Mouse (Mus musculus): ENCODE data around the gene Rnf214. TPM values are rescaled to one million over a fixed set of nuclear protein-coding genes. Genes with fewer than 3 reads are reported as not detected.

Rnf214 gene
- polyA plus RNA-seq, 1 experiment from 2014 or later: 36.4 TPM

DNA sequence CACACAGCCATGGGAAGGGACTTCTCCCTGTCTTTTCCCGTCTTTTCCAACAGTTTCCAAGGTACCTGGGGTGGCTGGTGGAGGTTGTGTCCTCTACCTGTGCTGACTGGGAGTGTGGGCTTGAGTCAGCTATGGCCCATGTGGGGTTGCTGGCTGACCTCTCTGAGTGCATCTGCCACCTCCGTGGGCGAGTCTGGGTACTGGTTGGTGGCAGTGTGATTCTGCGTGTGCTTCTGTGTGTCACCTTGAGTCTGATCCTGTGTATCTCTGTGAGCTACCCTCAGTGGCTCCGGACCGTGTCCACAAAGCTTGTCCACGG is 66.8 kb downstream of the Rnf214 start:
- WGBS: 42% methylated on average over 7 of the region's 7 CpGs
- DNase-seq (ENCODE audit: low spot score) (no peak), ATAC-seq (replicated peaks; ENCODE audit: low FRiP score, low read depth) (0 out of 2 replicates have a peak, but pooled peaks have one; percentile 17)
- Histone ChIP-seq H3K4me1 (replicated peaks; ENCODE audit: insufficient read depth, low read length) (peaks cover 14% of the 10 kb centered on the region; the same call in 1 of the 2 replicates), H3K4me2 (ENCODE audit: low read length) (peak overlapping the region; percentile 99), H3K9me3 (replicated peaks; ENCODE audit: low read length) (no peaks in the 10 kb centered on the region), H3K36me3 (ENCODE audit: insufficient read depth, low read length) (no peaks in the 10 kb centered on the region), H3K4me3 (replicated peaks; ENCODE audit: low read depth, low read length) (peak overlapping the region; percentile 86), H3K27ac (peak overlapping the region; percentile 55), H3K9ac (ENCODE audit: low read depth, low read length) (peak overlapping the region; percentile 81), H3K27me3 (ENCODE audit: insufficient read depth, low read length) (no peaks in the 10 kb centered on the region)
- TF ChIP-seq CTCF (IDR thresholded peaks at IDR 0.05; ENCODE audit: low read depth): no peak

DNA sequence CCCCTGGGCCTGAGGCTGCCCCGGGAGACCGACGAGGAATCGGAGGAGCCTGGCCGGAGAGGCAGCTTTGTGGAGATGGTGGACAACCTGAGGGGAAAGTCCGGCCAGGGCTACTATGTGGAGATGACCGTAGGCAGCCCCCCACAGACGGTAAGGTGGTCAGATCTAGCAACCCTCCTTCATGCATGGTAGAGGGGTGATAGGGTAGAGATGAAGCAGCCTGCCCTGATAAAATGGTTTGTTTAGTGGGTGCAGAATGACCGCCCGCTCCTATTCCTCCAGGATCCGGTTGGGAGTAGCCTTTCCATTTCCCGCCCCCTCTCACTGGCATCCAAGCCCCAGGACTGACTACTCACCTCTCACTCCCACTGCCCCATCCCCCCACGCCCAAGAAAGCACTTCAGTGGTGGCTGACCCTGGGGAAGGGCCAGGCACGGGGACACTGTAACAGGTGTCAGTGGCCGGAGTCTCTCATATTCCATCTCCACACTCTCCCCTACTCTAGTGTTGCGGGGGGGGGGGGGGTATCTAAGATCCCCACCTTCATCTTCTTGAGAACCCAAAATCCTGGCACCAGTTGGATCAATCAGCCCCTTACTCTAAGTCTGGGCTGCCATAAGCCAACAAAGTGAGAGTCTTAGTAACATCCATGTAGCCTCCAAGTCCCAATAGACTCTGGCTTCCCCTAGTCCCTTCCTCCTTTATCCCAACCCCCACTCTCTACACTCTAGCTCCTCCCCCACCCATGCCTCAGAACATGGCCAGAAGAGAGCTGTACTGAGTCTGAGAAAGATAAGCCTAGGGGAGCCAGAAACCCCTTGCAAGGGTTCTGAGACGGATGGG is 67.4 kb downstream of the Rnf214 start:
- H3K9me3 ChIP-seq (replicated peaks; ENCODE audit: low read length): no peaks in the 10 kb centered on the region
- WGBS: 4% methylated on average over 17 of the region's 17 CpGs
- peak overlapping the region; percentile 68 for H3K27ac ChIP-seq
- H3K4me1 ChIP-seq (replicated peaks; ENCODE audit: insufficient read depth, low read length): peaks cover 14% of the 10 kb centered on the region; the same call in 1 of the 2 replicates
- peak; percentile 27 for DNase-seq (ENCODE audit: low spot score)
- no peaks in the 10 kb centered on the region for H3K27me3 ChIP-seq (ENCODE audit: insufficient read depth, low read length)
- peak; percentile 34 for ATAC-seq (replicated peaks; ENCODE audit: low FRiP score, low read depth)
- H3K9ac ChIP-seq (ENCODE audit: low read depth, low read length): peak overlapping the region; percentile 81
- H3K4me3 ChIP-seq (replicated peaks; ENCODE audit: low read depth, low read length): peak overlapping the region; percentile 86
- no peak for TF ChIP-seq CTCF (IDR thresholded peaks at IDR 0.05; ENCODE audit: low read depth)
- H3K36me3 ChIP-seq (ENCODE audit: insufficient read depth, low read length): no peaks in the 10 kb centered on the region
- H3K4me2 ChIP-seq (ENCODE audit: low read length): peak overlapping the region; percentile 99

DNA sequence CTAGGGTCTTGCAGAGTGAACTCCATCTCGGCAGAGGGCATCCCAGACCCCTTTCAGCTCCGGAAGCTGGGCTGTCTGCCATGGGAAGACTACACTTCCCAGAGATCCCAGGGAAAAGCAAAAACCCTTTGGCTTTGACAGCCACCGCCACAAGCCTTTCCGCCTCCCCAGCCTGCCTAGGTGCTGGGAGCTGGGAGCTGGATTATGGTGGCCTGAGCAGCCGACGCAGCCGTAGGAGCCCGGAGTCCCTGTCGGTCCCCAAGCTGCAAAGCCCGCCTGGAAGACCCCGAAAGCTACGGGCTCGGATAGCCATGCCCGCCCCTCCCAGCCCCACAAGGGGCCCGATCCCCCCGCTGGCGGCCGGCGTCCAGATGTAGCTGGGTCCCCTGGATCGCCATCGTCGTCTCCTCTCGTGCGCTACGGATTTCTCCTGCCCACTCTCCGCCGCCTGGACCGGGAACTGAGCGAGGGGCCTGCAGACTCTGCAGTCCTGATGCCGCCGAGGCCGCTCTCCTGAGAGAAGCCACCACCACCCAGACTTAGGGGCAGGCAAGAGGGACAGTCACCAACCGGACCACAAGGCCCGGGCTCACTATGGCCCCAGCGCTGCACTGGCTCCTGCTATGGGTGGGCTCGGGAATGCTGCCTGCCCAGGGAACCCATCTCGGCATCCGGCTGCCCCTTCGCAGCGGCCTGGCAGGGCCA is 68.1 kb downstream of the Rnf214 start, which contains the start of gene Bace1:
Gene Bace1 (plus strand): TSS at position 147 of the 705 bp plus-strand sequence.
- WGBS: under 1% methylated on average over 40 of the region's 40 CpGs
- Histone ChIP-seq H3K9me3 (replicated peaks; ENCODE audit: low read length) (no peaks in the 10 kb centered on the region), H3K4me3 (replicated peaks; ENCODE audit: low read depth, low read length) (peak within 1 kb of the TSS; percentile 86), H3K27me3 (ENCODE audit: insufficient read depth, low read length) (no peaks in the 10 kb centered on the region), H3K36me3 (ENCODE audit: insufficient read depth, low read length) (no peaks in the 10 kb centered on the region), H3K4me1 (replicated peaks; ENCODE audit: insufficient read depth, low read length) (peaks cover 14% of the 10 kb centered on the region; the same call in 1 of the 2 replicates), H3K27ac (peak within 1 kb of the TSS; percentile 68), H3K9ac (ENCODE audit: low read depth, low read length) (peak within 1 kb of the TSS; percentile 81), H3K4me2 (ENCODE audit: low read length) (peak within 1 kb of the TSS; percentile 99)
- ATAC-seq (replicated peaks; ENCODE audit: low FRiP score, low read depth) (peak; percentile 55), DNase-seq (ENCODE audit: low spot score) (peak; percentile 97)
- peak; percentile 54 for TF ChIP-seq CTCF (IDR thresholded peaks at IDR 0.05; ENCODE audit: low read depth)

DNA sequence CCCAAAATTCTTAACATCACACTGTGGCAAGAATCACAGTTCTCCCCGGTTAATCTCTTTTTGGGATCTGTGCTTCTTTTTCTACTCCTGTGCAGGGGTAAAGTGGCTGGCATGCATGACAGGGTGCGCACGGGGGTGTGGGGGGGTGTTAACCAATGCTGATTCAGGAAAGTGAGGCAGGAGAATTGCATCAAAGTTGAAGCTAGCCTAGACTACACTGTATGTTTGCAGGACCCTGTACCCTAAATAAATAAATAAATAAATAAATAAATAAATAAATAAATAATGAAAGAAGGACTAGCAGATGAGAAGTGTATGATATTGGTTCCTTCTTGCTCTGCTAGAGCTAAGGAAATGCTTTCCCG is 68.7 kb downstream of the Rnf214 start:
- no peaks in the 10 kb centered on the region for H3K9me3 ChIP-seq (replicated peaks; ENCODE audit: low read length)
- no peak for TF ChIP-seq CTCF (IDR thresholded peaks at IDR 0.05; ENCODE audit: low read depth)
- no peak overlapping the region for H3K27ac ChIP-seq
- peak overlapping the region; percentile 99 for H3K4me2 ChIP-seq (ENCODE audit: low read length)
- H3K9ac ChIP-seq (ENCODE audit: low read depth, low read length): no peak overlapping the region
- no peaks in the 10 kb centered on the region for H3K27me3 ChIP-seq (ENCODE audit: insufficient read depth, low read length)
- peak overlapping the region; percentile 86 for H3K4me3 ChIP-seq (replicated peaks; ENCODE audit: low read depth, low read length)
- H3K4me1 ChIP-seq (replicated peaks; ENCODE audit: insufficient read depth, low read length): peaks cover 14% of the 10 kb centered on the region; the same call in 1 of the 2 replicates
- DNase-seq (ENCODE audit: low spot score): no peak
- ATAC-seq (replicated peaks; ENCODE audit: low FRiP score, low read depth): peak; percentile 29
- 19% methylated on average over 4 of the region's 4 CpGs for WGBS
- no peaks in the 10 kb centered on the region for H3K36me3 ChIP-seq (ENCODE audit: insufficient read depth, low read length)

DNA sequence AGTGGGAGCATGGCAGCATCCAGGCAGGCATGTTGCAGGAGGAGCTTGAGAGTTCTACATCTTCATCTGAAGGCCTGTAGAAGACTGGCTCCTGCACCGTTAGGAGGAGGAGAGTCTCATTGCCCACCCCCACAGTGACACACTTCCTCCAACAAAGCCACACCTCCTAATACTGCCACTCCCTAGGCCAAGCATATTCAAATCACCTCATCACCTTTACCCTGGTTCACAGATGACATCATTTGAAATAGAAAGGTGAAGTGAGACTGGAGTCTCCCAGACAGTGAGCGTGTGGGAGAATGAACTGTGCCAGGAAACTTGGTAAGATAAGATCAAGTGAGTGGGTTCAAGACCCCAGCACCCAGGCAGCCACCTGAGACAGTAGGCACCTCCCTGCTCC is 73.2 kb downstream of the Rnf214 start:
- Histone ChIP-seq H3K4me3 (replicated peaks; ENCODE audit: low read depth, low read length) (no peak overlapping the region), H3K4me1 (replicated peaks; ENCODE audit: insufficient read depth, low read length) (no peaks in the 10 kb centered on the region), H3K9me3 (replicated peaks; ENCODE audit: low read length) (no peaks in the 10 kb centered on the region), H3K36me3 (ENCODE audit: insufficient read depth, low read length) (no peaks in the 10 kb centered on the region), H3K27me3 (ENCODE audit: insufficient read depth, low read length) (no peaks in the 10 kb centered on the region), H3K27ac (no peak overlapping the region), H3K4me2 (ENCODE audit: low read length) (no peak overlapping the region), H3K9ac (ENCODE audit: low read depth, low read length) (no peak overlapping the region)
- DNase-seq (ENCODE audit: low spot score) (no peak), ATAC-seq (replicated peaks; ENCODE audit: low FRiP score, low read depth) (no peak)
- 76% methylated on average over 2 of the region's 2 CpGs for WGBS
- TF ChIP-seq CTCF (IDR thresholded peaks at IDR 0.05; ENCODE audit: low read depth): no peak

DNA sequence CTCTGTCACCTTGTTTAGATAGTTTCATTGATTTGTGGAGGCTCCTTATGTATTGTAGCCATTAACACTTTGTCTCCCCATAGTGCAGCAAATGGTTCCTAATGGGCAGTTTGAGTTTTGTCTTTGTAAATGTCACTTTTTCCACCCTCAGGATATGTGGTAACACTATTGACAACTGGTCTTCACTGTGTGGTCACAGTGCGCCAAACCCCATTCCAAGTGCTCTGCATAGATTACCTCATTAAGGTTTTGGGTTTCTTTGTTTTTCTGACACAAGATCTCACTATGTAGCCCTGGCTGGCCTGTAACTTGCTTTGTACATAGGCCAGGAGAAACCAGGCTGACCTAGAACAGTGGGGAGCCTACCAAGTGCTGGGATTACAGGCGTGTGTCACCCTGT is 73.8 kb downstream of the Rnf214 start:
- WGBS: 80% methylated on average over 2 of the region's 2 CpGs

More for the DNA sequence above, 73.8 kb downstream of the Rnf214 start:
- Histone ChIP-seq H3K9ac (ENCODE audit: low read depth, low read length) (no peak overlapping the region), H3K27me3 (ENCODE audit: insufficient read depth, low read length) (no peaks in the 10 kb centered on the region), H3K4me3 (replicated peaks; ENCODE audit: low read depth, low read length) (no peak overlapping the region), H3K4me2 (ENCODE audit: low read length) (no peak overlapping the region), H3K9me3 (replicated peaks; ENCODE audit: low read length) (no peaks in the 10 kb centered on the region), H3K27ac (no peak overlapping the region), H3K4me1 (replicated peaks; ENCODE audit: insufficient read depth, low read length) (no peaks in the 10 kb centered on the region), H3K36me3 (ENCODE audit: insufficient read depth, low read length) (no peaks in the 10 kb centered on the region)
- ATAC-seq (replicated peaks; ENCODE audit: low FRiP score, low read depth): no peak
- no peak for DNase-seq (ENCODE audit: low spot score)
- no peak for TF ChIP-seq CTCF (IDR thresholded peaks at IDR 0.05; ENCODE audit: low read depth)

All from kidney, postnatal 0 days (tissue).